Mouse (Mus musculus) heart, adult 11 months (tissue): ENCODE data around the gene Plac1.
"Not testable (repeated sequence)": the region's sequence is repeated elsewhere in the genome, so short reads cannot be mapped to it uniquely, and the experiment has no call there.

Experiments
- DNase-seq: peaks from one replicate; pipeline ENCODE4 v3.0.0; 2022

The Plac1 gene

GRCm38 (mm10) chrX:53240011-53240410 lies at the start of gene Plac1:
Gene Plac1 (minus strand): TSS chrX:53240111.
- no peak for DNase-seq

DNA sequence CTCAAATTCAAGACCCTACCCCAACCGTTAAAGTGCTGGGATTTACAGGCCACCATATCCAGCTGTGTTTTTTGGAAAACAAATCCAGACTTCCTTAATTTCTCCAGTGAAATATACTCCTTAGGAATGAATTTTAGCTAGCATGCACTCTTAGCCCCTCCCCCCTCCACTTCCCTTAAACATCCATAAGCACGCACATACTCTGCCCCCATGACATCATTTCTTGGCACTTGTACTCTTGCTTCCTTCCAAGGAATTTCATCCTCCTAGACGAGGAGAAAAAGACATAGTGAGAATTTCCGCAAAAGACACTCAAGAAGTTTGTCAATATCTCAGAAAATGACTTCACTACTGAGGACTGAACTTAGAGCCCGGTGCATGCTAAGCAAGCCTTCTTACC lies 48.0 kb upstream of the Plac1 start:
- DNase-seq: no peak

DNA sequence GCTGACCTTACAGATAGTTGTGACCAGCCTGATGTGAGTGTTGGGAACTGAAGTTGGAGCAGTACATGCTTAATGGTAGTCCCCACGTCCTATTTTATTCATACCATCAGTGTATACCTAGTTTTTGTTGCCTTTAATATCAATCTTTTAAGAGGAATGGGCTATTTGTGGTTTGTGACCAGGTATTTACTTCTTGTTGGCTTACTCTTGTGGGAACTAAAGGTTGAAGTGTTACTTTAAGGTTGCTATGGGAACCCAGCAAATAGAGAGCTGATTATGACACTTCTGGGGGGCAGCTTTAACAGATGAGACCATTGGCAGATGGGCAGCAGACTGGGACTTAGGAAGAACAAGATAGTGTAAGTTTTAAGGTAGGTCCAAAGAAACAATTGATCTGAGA lies 33.2 kb upstream of the Plac1 start, which contains the start of gene Fam122c:
Gene Fam122c, plus strand, starts transcription at position 301 of the 400 bp plus-strand sequence.
- no peak for DNase-seq

GRCm38 (mm10) chrX:53271628-53272027 lies 31.7 kb upstream of the Plac1 start:
- not testable (repeated sequence) for DNase-seq

DNA sequence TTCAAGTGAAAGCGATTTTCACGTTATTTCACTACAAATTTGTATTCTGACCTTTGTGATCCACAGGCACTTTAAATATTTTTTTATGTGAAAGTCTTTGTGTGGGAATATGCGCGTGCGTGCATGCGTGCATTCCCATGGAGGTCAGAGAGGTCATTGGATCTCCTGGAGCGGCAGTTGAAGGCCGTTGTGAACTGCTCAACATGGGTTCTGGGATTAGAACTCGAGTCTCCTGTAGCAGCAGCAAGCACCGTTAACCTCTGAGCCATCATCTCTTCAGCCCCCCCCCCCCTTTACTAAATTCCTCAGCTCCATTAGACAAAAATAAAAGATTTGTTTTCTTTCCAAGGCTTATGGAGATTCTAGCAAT lies 30.1 kb upstream of the Plac1 start:
- no peak for DNase-seq

GRCm38 (mm10) chrX:53269289-53270062 lies 29.6 kb upstream of the Plac1 start, which contains the start of gene Fam122b:
Gene Fam122b (minus strand): TSS chrX:53269805.
- DNase-seq: peak; percentile 100

- DNase-seq: peak; percentile 96
Observed at GRCm38 (mm10) chrX:53268856-53269255, 28.9 kb upstream of the Plac1 start.

DNA sequence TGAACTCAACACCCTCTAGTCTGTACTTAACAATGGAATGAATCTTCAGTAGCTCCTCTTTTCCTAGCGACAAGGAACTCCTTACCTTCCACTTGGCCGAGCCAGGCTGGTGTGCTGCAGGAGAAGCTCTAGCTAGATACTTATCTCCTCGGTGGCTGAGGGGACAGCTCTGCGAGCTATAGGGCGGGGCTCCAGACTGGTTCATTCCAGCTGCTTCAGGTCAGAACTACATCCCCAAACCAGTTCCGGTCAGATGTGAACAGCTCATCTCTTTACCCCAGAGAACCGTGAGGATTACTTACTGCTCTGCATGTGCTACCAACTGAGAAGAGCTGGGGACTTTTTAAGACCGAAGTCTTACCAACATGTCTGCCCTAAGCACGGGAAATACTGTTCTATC lies 26.3 kb upstream of the Plac1 start:
- no peak for DNase-seq

GRCm38 (mm10) chrX:53255195-53255594 lies 15.3 kb upstream of the Plac1 start:
- no peak for DNase-seq

- no peak for DNase-seq
Observed at GRCm38 (mm10) chrX:53237971-53238370, 1.9 kb downstream of the Plac1 start.

- DNase-seq: no peak
Observed at GRCm38 (mm10) chrX:53236404-53236803, 3.5 kb downstream of the Plac1 start.

GRCm38 (mm10) chrX:53233689-53234088 lies 6.2 kb downstream of the Plac1 start:
- DNase-seq: no peak

- DNase-seq: no peak
Observed at GRCm38 (mm10) chrX:53231965-53232364, 7.9 kb downstream of the Plac1 start.

GRCm38 (mm10) chrX:53224353-53224944 lies 15.5 kb downstream of the Plac1 start:
- DNase-seq: no peak

- peak; percentile 94 for DNase-seq
Observed at GRCm38 (mm10) chrX:53220855-53221254, 19.1 kb downstream of the Plac1 start.

GRCm38 (mm10) chrX:53214557-53215229 lies 25.2 kb downstream of the Plac1 start:
- peak; percentile 92 for DNase-seq

DNA sequence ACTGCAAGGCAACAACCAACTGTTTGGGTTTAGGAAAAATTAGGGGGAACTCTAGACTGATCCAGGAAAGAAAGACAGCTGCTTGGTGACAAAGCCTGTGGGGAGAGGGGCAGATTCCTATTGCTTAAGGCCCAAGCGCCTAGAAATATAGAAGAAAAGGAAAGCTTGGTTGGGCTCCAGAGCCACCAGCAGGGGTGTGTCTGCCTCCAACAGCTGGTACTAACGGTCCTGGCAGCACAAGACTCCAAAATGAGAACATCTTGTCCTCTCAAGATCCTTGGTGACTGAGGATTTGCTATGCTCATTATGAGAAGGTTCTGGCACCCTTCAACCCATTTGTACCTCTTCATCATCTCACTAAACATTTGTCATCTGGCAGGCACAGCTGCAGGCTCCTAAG lies 26.1 kb downstream of the Plac1 start:
- peak; percentile 88 for DNase-seq

DNA sequence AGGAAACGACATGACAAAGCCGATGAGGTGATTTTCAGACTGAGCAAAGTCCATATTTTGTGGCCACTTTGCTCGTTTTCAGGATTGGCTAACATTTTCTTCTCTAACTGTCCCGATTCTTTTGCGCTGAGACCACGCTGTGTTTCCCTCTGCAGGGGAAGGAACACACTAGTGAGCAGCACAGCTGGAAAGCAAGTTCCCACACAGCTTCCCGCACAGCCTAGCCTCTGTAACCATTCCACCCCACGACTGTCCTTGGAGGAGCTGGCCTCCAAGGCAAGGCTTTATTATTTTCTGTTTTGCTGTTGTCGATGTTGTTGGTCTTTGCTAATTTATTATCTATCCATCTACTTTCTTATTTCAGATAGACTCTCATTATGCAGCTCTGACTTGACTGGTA lies 27.4 kb downstream of the Plac1 start:
- DNase-seq: no peak

GRCm38 (mm10) chrX:53211756-53212483 lies 28.0 kb downstream of the Plac1 start:
- DNase-seq: peak; percentile 94

DNA sequence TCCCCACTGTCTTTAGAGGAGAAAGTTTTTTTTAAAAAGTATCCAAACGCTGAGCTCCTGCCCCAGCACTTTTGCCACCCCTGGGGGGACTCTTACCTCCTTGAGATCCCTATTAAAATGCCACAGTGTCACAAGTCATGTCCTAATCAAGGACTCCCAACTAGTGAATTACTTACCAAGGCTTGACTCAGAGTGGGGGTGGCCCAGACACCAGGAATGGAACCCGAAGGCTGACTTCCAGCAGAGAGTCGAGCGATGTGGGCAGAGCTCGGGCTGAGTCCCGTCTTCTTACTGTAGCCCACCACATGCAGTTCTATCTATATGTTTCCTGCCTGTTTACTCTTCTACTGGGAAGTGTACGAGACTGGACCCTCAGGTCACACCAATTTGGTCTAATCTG lies 30.5 kb downstream of the Plac1 start:
- DNase-seq: no peak

DNA sequence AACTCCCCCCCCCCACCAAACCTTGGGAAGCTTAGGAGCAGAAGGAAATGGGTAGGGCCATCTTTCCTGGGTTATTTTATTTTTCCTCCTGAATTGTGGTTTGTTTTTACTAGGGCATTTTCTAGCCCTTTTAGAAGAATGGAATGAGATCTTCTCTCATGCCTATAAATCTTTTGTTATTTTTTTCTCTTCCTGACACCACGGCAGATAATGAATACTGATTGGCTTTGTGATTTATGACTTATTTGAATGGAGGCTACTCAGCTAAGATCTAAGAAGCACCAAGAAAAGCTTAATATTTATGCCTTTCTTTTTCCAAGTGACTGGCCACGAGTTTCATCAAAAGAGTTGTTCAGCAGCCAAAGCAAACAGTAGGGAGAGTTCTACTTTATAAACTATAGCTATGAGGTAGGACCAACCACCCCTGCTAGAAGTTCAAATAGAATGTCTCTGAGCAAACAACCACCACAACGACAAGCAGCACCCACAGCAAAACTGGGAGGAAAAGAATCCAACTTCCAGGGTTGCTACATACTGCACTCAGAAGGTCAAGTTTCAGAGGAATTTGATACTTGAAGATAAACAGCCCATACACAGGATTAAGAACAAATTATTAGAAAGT lies 35.1 kb downstream of the Plac1 start:
- DNase-seq: no peak

DNA sequence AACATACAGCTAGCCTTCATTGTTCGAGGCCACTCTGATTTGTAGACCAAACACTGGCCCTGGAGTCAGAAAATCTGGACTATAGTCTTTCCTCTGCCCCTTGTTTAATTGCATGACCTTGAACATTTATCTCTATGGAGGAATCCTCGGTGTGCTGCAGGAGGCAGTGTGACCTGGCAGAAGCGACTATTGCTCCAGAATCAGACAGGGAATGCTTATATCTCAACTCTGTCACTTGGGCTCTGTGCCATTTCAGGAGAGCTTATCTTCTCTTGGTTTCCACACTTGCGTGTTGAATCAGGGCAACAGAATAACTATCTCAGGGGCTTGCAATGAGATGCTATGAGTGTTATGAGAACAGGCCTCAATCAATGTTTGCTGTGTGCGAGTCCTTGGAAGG lies 38.3 kb downstream of the Plac1 start:
- no peak for DNase-seq

GRCm38 (mm10) chrX:53197681-53198080 lies 42.2 kb downstream of the Plac1 start:
- DNase-seq: no peak
